ENCODE assay signal across 29 mouse cellular contexts in the genomic region with DNA sequence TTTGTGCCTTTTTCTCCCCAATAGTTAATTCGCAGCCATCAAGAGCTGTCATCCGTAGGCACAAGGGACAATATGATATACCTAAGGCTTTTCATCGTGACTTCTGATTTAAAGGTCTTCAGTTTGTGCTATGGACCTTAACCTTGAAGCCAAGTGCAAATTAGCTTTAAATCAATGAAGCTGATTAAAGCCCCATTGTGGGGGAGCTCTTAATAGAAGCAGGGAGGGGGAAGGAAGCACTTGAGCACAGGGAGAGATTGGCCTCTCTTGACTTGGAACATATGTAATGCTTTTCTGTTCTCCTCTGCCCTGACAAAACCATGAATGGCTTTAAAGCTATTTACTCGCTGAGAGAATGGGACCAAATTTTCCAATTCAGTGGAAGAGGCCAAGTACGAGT.
A peak's percentile ranks its signal among the peaks of the same experiment; 100 is the strongest.
DNase-seq lines count a peak whose midpoint lies in the region; ATAC-seq and TF ChIP-seq lines count a peak whose summit lies in the region.
"Had no signal": no experiment of that assay in that cellular context is flagged by ENCODE, and none has a peak within 500 bp of the region (broad histone marks: within the 10 kb centered on the region; RNA-seq: fewer than 3 reads in every experiment).

No protein-coding gene starts in this region.

- no peak for ATAC-seq in forebrain, postnatal 0 days
- no peak for ATAC-seq in neural tube, embryonic 13.5 days (ENCODE audit: low read depth)
- ATAC-seq in forebrain, embryonic 11.5 days (replicated peaks; ENCODE audit: low FRiP score), result peak; percentile 58
- ATAC-seq in neural tube, embryonic 15.5 days (ENCODE audit: low FRiP score), result no peak
- ATAC-seq: intestine, embryonic 15.5 days; midbrain, embryonic 16.5 days had no signal

- no peak overlapping the region for H3K9ac ChIP-seq in forebrain, postnatal 0 days
- H3K9ac ChIP-seq in neural tube, embryonic 13.5 days, result no peak overlapping the region
- H3K9ac ChIP-seq in forebrain, embryonic 11.5 days (ENCODE audit: low read length), result no peak overlapping the region
- H3K9ac ChIP-seq in neural tube, embryonic 15.5 days (replicated peaks), result no peak overlapping the region
- H3K9ac ChIP-seq: heart, embryonic 13.5 days; hindbrain, embryonic 13.5 days; intestine, embryonic 15.5 days; limb, embryonic 15.5 days; liver, embryonic 14.5 days; lung, embryonic 14.5 days had no signal

- H3K4me1 ChIP-seq in forebrain, embryonic 10.5 days, result peaks cover 58% of the 10 kb centered on the region
- H3K4me1 ChIP-seq in forebrain, postnatal 0 days (ENCODE audit: insufficient read depth), result no peaks in the 10 kb centered on the region
- peaks cover 32% of the 10 kb centered on the region for H3K4me1 ChIP-seq in neural tube, embryonic 13.5 days (replicated peaks)
- H3K4me1 ChIP-seq in forebrain, embryonic 11.5 days (replicated peaks; ENCODE audit: control insufficient read depth, insufficient read depth, low read length), result peaks cover 6% of the 10 kb centered on the region
- H3K4me1 ChIP-seq in neural tube, embryonic 15.5 days, result peaks cover 16% of the 10 kb centered on the region
- H3K4me1 ChIP-seq: intestine, embryonic 15.5 days; limb, embryonic 15.5 days; megakaryocyte, embryonic 14.5 days had no signal

- peak overlapping the region; percentile 9; the same call in 1 of the 2 replicates for H3K27ac ChIP-seq in forebrain, embryonic 10.5 days
- no peak overlapping the region for H3K27ac ChIP-seq in forebrain, postnatal 0 days (ENCODE audit: low read depth, low read length)
- H3K27ac ChIP-seq in neural tube, embryonic 13.5 days (replicated peaks), result peak overlapping the region; percentile 65; the same call in 1 of the 2 replicates
- no peak overlapping the region for H3K27ac ChIP-seq in forebrain, embryonic 11.5 days (ENCODE audit: low read depth, low read length)
- no peak overlapping the region for H3K27ac ChIP-seq in neural tube, embryonic 15.5 days (replicated peaks)
- H3K27ac ChIP-seq: heart, embryonic 13.5 days; hindbrain, embryonic 13.5 days; intestine, embryonic 15.5 days; limb, embryonic 15.5 days; liver, embryonic 14.5 days had no signal

- no peak for TF ChIP-seq CTCF in forebrain, postnatal 0 days (IDR thresholded peaks at IDR 0.05; ENCODE audit: low read depth)

- H3K36me3 ChIP-seq in forebrain, embryonic 10.5 days (replicated peaks), result no peaks in the 10 kb centered on the region
- no peaks in the 10 kb centered on the region for H3K36me3 ChIP-seq in forebrain, postnatal 0 days (ENCODE audit: insufficient read depth)
- no peaks in the 10 kb centered on the region for H3K36me3 ChIP-seq in neural tube, embryonic 13.5 days
- no peaks in the 10 kb centered on the region for H3K36me3 ChIP-seq in forebrain, embryonic 11.5 days (ENCODE audit: control insufficient read depth, insufficient read depth, low read length)
- H3K36me3 ChIP-seq in neural tube, embryonic 15.5 days, result no peaks in the 10 kb centered on the region
- H3K36me3 ChIP-seq: G1E; heart, embryonic 13.5 days; hindbrain, embryonic 13.5 days; intestine, embryonic 15.5 days; limb, embryonic 15.5 days had no signal

- no peak overlapping the region for H3K4me3 ChIP-seq in forebrain, embryonic 10.5 days
- H3K4me3 ChIP-seq in forebrain, postnatal 0 days (ENCODE audit: low read depth, low read length), result no peak overlapping the region
- no peak overlapping the region for H3K4me3 ChIP-seq in neural tube, embryonic 13.5 days
- H3K4me3 ChIP-seq in forebrain, embryonic 11.5 days (ENCODE audit: low read depth, low read length), result no peak overlapping the region
- no peak overlapping the region for H3K4me3 ChIP-seq in neural tube, embryonic 15.5 days (replicated peaks)
- H3K4me3 ChIP-seq: heart, embryonic 13.5 days; hindbrain, embryonic 13.5 days; intestine, embryonic 15.5 days; limb, embryonic 15.5 days; megakaryocyte, embryonic 14.5 days had no signal

- no peak overlapping the region for H3K4me2 ChIP-seq in forebrain, postnatal 0 days (ENCODE audit: low read depth)
- 0 out of 2 replicates have a peak overlapping the region, but pooled peaks have one; percentile 18 for H3K4me2 ChIP-seq in neural tube, embryonic 13.5 days
- H3K4me2 ChIP-seq in forebrain, embryonic 11.5 days (ENCODE audit: low read depth, low read length, severe bottlenecking), result peak overlapping the region; percentile 9; the same call in 1 of the 2 replicates
- H3K4me2 ChIP-seq in neural tube, embryonic 15.5 days, result peak overlapping the region; percentile 28; the same call in 1 of the 2 replicates
- H3K4me2 ChIP-seq: heart, embryonic 13.5 days; hindbrain, embryonic 13.5 days; intestine, embryonic 15.5 days; limb, embryonic 15.5 days; lung, embryonic 14.5 days had no signal

- peaks cover 40% of the 10 kb centered on the region for H3K27me3 ChIP-seq in forebrain, embryonic 10.5 days (ENCODE audit: poor library complexity, severe bottlenecking)
- no peaks in the 10 kb centered on the region for H3K27me3 ChIP-seq in forebrain, postnatal 0 days (ENCODE audit: insufficient read depth, low read length)
- no peaks in the 10 kb centered on the region for H3K27me3 ChIP-seq in neural tube, embryonic 13.5 days
- no peaks in the 10 kb centered on the region for H3K27me3 ChIP-seq in forebrain, embryonic 11.5 days (ENCODE audit: control insufficient read depth, insufficient read depth, low read length)
- H3K27me3 ChIP-seq in neural tube, embryonic 15.5 days (replicated peaks), result no peaks in the 10 kb centered on the region
- H3K27me3 ChIP-seq: CH12.LX; hindbrain, embryonic 13.5 days; intestine, embryonic 15.5 days; limb, embryonic 15.5 days; megakaryocyte, embryonic 14.5 days had no signal

- WGBS in forebrain, embryonic 10.5 days, result 41% methylated on average over 5 of the region's 5 CpGs
- WGBS in forebrain, postnatal 0 days, result 18% methylated on average over 5 of the region's 5 CpGs
- 29% methylated on average over 5 of the region's 5 CpGs for WGBS in neural tube, embryonic 13.5 days
- WGBS in forebrain, embryonic 11.5 days, result 20% methylated on average over 5 of the region's 5 CpGs
- WGBS in neural tube, embryonic 15.5 days, result 27% methylated on average over 5 of the region's 5 CpGs

- DNase-seq in forebrain, embryonic 10.5 days (ENCODE audit: extremely low spot score, low spot score), result no peak
- no peak for DNase-seq in forebrain, postnatal 0 days
- no peak for DNase-seq in neural tube, embryonic 10.5 days (ENCODE audit: extremely low spot score, low spot score)
- no peak for DNase-seq in forebrain, embryonic 11.5 days (ENCODE audit: low spot score)
- DNase-seq in left cerebral cortex, postnatal 14 days (ENCODE audit: low spot score in 2 of 2), result no peak
- no peak for DNase-seq in left cerebral cortex, adult 9 months (ENCODE audit: low spot score in 2 of 2)
- DNase-seq: adrenal gland, adult 2 months; B cell, adult 2 months; cerebellum, adult 11-12 months; gastrocnemius, postnatal 10 days; heart, adult 11 months; heart, postnatal 14 days; kidney, adult 8-10 months; kidney, postnatal 14 days; layer of hippocampus, adult 9-11 months; left cerebral cortex, postnatal 4 days; lung, embryonic 14.5 days; right cerebral cortex, postnatal 14 days had no signal

- intact Hi-C loops in left cerebral cortex, postnatal 14 days (cut with DNase I), result no loop called here

- no peaks in the 10 kb centered on the region for H3K9me3 ChIP-seq in forebrain, embryonic 10.5 days
- H3K9me3 ChIP-seq in forebrain, postnatal 0 days (ENCODE audit: low read length), result no peaks in the 10 kb centered on the region
- no peaks in the 10 kb centered on the region for H3K9me3 ChIP-seq in neural tube, embryonic 13.5 days
- H3K9me3 ChIP-seq in forebrain, embryonic 11.5 days (ENCODE audit: control insufficient read depth, low read length), result no peaks in the 10 kb centered on the region
- H3K9me3 ChIP-seq in neural tube, embryonic 15.5 days (replicated peaks), result no peaks in the 10 kb centered on the region
- H3K9me3 ChIP-seq: heart, embryonic 13.5 days; hindbrain, embryonic 13.5 days; intestine, embryonic 15.5 days; limb, embryonic 15.5 days had no signal

Comparison
In these comparisons a context has a peak if more than half of its experiments do, and no peak if none do; other contexts are left out.
1. H3K27ac ChIP-seq: peak in forebrain, embryonic 10.5 days (single experiment) and neural tube, embryonic 13.5 days (single experiment); none in forebrain, postnatal 0 days (single experiment), forebrain, embryonic 11.5 days (single experiment) and neural tube, embryonic 15.5 days (single experiment).